Mouse (Mus musculus) liver, postnatal 0 days (tissue): ENCODE data around the gene Armc7.

Experiments
- CTCF ChIP-seq: sonication (generic); IDR thresholded peaks from 2 replicates; pipeline ENCODE4 v1.5.1; 2016; ENCODE audit warnings: antibody characterized with exemption, low read depth
- EP300 ChIP-seq: IDR thresholded peaks from 2 replicates; pipeline ENCODE4 v1.6.1; 2016; ENCODE audit warnings: antibody characterized with exemption, low read depth, mild to moderate bottlenecking

- TF ChIP-seq CTCF = no peak
- no peak for TF ChIP-seq EP300
These were observed 10.6 kb upstream of the Armc7 start for GRCm38 (mm10) chr11:115464851-115465250.
